Mouse (Mus musculus): ENCODE data around the gene Gm11232. TPM values are rescaled to one million over a fixed set of nuclear protein-coding genes. Genes with fewer than 3 reads are reported as not detected.

Gene Gm11232
- polyA plus RNA-seq (2012; rRNA removed), result 0.04 and 0.05 TPM in 2 replicates
- polyA plus RNA-seq (2014; fragmentation: Nextera tagmentation; extraction: Ambion mirVana), result not detected in 2 replicates

- no peaks in the 10 kb centered on the region for H3K4me1 ChIP-seq (ENCODE audit: control insufficient read depth, insufficient read depth, low read length)
- no peak within 1 kb of the TSS for H3K4me2 ChIP-seq (replicated peaks; ENCODE audit: low read depth, low read length, severe bottlenecking)
- no peak within 1 kb of the TSS for H3K27ac ChIP-seq (replicated peaks; ENCODE audit: low read depth, low read length)
- DNase-seq (ENCODE audit: low spot score), result no peak
- no peaks in the 10 kb centered on the region for H3K36me3 ChIP-seq (ENCODE audit: control insufficient read depth, insufficient read depth, low read length)
- H3K9ac ChIP-seq (ENCODE audit: low read depth, low read length, severe bottlenecking), result no peak within 1 kb of the TSS
- no peaks in the 10 kb centered on the region for H3K9me3 ChIP-seq (ENCODE audit: control insufficient read depth, low read length)
- no peak for ATAC-seq (ENCODE audit: low FRiP score, low read depth)
- no peak within 1 kb of the TSS for H3K4me3 ChIP-seq (replicated peaks; ENCODE audit: low read length)
- no peaks in the 10 kb centered on the region for H3K27me3 ChIP-seq (ENCODE audit: control insufficient read depth, insufficient read depth, low read length)
- 73% methylated on average over 2 of the region's 2 CpGs for WGBS
- TF ChIP-seq POLR2A (IDR thresholded peaks at IDR 0.05; ENCODE audit: borderline replicate concordance, extremely low read depth, insufficient read depth, insufficient read length), result no peak
Observed at GRCm38 (mm10) chr4:71757865-71758264, at the start of gene Gm11232. Gm11232 (minus strand) TSS chr4:71757965.

- no peak overlapping the region for H3K4me2 ChIP-seq (replicated peaks; ENCODE audit: low read depth, low read length, severe bottlenecking)
- DNase-seq (ENCODE audit: low spot score), result no peak
- WGBS, result 69% methylated on average over 2 of the region's 2 CpGs
- no peak for TF ChIP-seq POLR2A (IDR thresholded peaks at IDR 0.05; ENCODE audit: borderline replicate concordance, extremely low read depth, insufficient read depth, insufficient read length)
- H3K36me3 ChIP-seq (ENCODE audit: control insufficient read depth, insufficient read depth, low read length), result no peaks in the 10 kb centered on the region
- no peaks in the 10 kb centered on the region for H3K4me1 ChIP-seq (ENCODE audit: control insufficient read depth, insufficient read depth, low read length)
- H3K9me3 ChIP-seq (ENCODE audit: control insufficient read depth, low read length), result no peaks in the 10 kb centered on the region
- no peak overlapping the region for H3K9ac ChIP-seq (ENCODE audit: low read depth, low read length, severe bottlenecking)
- no peak overlapping the region for H3K27ac ChIP-seq (replicated peaks; ENCODE audit: low read depth, low read length)
- H3K4me3 ChIP-seq (replicated peaks; ENCODE audit: low read length), result no peak overlapping the region
- no peak for ATAC-seq (ENCODE audit: low FRiP score, low read depth)
- no peaks in the 10 kb centered on the region for H3K27me3 ChIP-seq (ENCODE audit: control insufficient read depth, insufficient read depth, low read length)
Observed at GRCm38 (mm10) chr4:71805977-71806534, 48.3 kb upstream of the Gm11232 start.

GRCm38 (mm10) chr4:71765529-71765928 lies 7.8 kb upstream of the Gm11232 start:
- Histone ChIP-seq H3K4me2 (replicated peaks; ENCODE audit: low read depth, low read length, severe bottlenecking) (no peak overlapping the region), H3K4me1 (ENCODE audit: control insufficient read depth, insufficient read depth, low read length) (no peaks in the 10 kb centered on the region), H3K9me3 (ENCODE audit: control insufficient read depth, low read length) (no peaks in the 10 kb centered on the region), H3K9ac (ENCODE audit: low read depth, low read length, severe bottlenecking) (no peak overlapping the region), H3K36me3 (ENCODE audit: control insufficient read depth, insufficient read depth, low read length) (no peaks in the 10 kb centered on the region), H3K4me3 (replicated peaks; ENCODE audit: low read length) (no peak overlapping the region), H3K27me3 (ENCODE audit: control insufficient read depth, insufficient read depth, low read length) (no peaks in the 10 kb centered on the region), H3K27ac (replicated peaks; ENCODE audit: low read depth, low read length) (no peak overlapping the region)
- WGBS, result 82% methylated on average over 1 of the region's 1 CpGs
- DNase-seq (ENCODE audit: low spot score) (no peak), ATAC-seq (ENCODE audit: low FRiP score, low read depth) (no peak)
- no peak for TF ChIP-seq POLR2A (IDR thresholded peaks at IDR 0.05; ENCODE audit: borderline replicate concordance, extremely low read depth, insufficient read depth, insufficient read length)

- no peaks in the 10 kb centered on the region for H3K4me1 ChIP-seq (ENCODE audit: control insufficient read depth, insufficient read depth, low read length)
- ATAC-seq (ENCODE audit: low FRiP score, low read depth) (no peak), DNase-seq (ENCODE audit: low spot score) (no peak)
- no peaks in the 10 kb centered on the region for H3K27me3 ChIP-seq (ENCODE audit: control insufficient read depth, insufficient read depth, low read length)
- no peak for TF ChIP-seq POLR2A (IDR thresholded peaks at IDR 0.05; ENCODE audit: borderline replicate concordance, extremely low read depth, insufficient read depth, insufficient read length)
- H3K4me3 ChIP-seq (replicated peaks; ENCODE audit: low read length), result no peak overlapping the region
- H3K9me3 ChIP-seq (ENCODE audit: control insufficient read depth, low read length), result no peaks in the 10 kb centered on the region
- H3K9ac ChIP-seq (ENCODE audit: low read depth, low read length, severe bottlenecking), result no peak overlapping the region
- no peak overlapping the region for H3K27ac ChIP-seq (replicated peaks; ENCODE audit: low read depth, low read length)
- WGBS, result 45% methylated on average over 3 of the region's 3 CpGs
- no peaks in the 10 kb centered on the region for H3K36me3 ChIP-seq (ENCODE audit: control insufficient read depth, insufficient read depth, low read length)
- H3K4me2 ChIP-seq (replicated peaks; ENCODE audit: low read depth, low read length, severe bottlenecking), result no peak overlapping the region
Observed at GRCm38 (mm10) chr4:71765071-71765470, 7.3 kb upstream of the Gm11232 start.

- Histone ChIP-seq H3K27me3 (ENCODE audit: control insufficient read depth, insufficient read depth, low read length) (no peaks in the 10 kb centered on the region), H3K27ac (replicated peaks; ENCODE audit: low read depth, low read length) (no peak overlapping the region), H3K4me3 (replicated peaks; ENCODE audit: low read length) (no peak overlapping the region), H3K4me2 (replicated peaks; ENCODE audit: low read depth, low read length, severe bottlenecking) (no peak overlapping the region), H3K4me1 (ENCODE audit: control insufficient read depth, insufficient read depth, low read length) (no peaks in the 10 kb centered on the region), H3K36me3 (ENCODE audit: control insufficient read depth, insufficient read depth, low read length) (no peaks in the 10 kb centered on the region), H3K9ac (ENCODE audit: low read depth, low read length, severe bottlenecking) (no peak overlapping the region), H3K9me3 (ENCODE audit: control insufficient read depth, low read length) (no peaks in the 10 kb centered on the region)
- DNase-seq (ENCODE audit: low spot score) (no peak), ATAC-seq (ENCODE audit: low FRiP score, low read depth) (no peak)
- 81% methylated on average over 11 of the region's 11 CpGs for WGBS
- TF ChIP-seq POLR2A (IDR thresholded peaks at IDR 0.05; ENCODE audit: borderline replicate concordance, extremely low read depth, insufficient read depth, insufficient read length), result no peak
Observed at GRCm38 (mm10) chr4:71756441-71757221, 1.1 kb downstream of the Gm11232 start.

Measured in limb, embryonic 14.5 days (tissue).